Comparison of ENCODE assay signal across 8 mouse cellular contexts in the genomic region with DNA sequence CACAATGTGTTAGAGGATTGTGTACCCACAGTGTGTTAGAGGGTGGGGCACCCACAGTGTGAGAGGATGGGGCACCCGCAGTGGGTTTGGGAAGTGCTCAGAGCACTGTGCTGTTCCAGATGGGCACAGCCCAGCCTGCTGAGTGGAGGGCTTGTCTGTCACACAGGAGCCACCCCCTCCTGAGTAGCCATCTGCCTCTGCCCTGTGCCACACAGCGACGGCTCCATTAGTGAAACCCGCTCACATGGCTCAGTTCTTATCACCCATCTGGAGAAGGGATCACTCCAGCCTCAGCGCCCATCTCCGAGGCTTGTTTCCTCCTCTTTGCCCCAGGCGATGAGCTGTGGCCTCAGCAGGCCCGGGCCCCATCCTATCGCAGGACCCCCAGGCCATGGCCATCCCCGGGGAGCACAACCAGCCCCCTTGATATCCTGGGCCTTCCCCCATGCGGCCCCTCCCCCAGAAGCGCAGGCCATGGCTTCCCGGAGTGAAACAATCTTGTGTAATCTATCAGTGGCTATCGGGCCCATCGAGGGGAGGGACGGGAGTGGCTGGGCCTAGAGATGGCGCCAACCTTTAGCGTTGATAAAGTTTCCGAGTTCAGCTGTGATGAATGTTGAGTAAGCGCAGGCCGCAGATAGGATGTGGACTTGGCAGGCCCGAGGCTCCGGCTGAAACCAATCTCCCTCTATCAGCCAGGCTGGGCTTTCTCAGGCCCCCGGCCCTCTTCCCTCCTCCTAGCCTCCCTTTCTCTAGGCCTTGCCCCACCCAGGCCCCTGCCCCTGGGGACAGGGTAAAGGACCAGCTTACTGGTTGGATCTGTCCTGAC. TPM values are rescaled to one million over a fixed set of nuclear protein-coding genes. Genes with fewer than 3 reads are reported as not detected.
DNase-seq lines count a peak whose midpoint lies in the region; ATAC-seq lines count a peak whose summit lies in the region.

No protein-coding gene starts in this region.

- no peaks in the 10 kb centered on the region for H3K27me3 ChIP-seq in hindbrain, embryonic 15.5 days
- no peaks in the 10 kb centered on the region for H3K27me3 ChIP-seq in liver, embryonic 12.5 days (replicated peaks)
- no peaks in the 10 kb centered on the region for H3K27me3 ChIP-seq in stomach, embryonic 15.5 days (replicated peaks)

- H3K4me2 ChIP-seq in hindbrain, embryonic 15.5 days: no peak overlapping the region
- peak overlapping the region; percentile 97 for H3K4me2 ChIP-seq in liver, embryonic 12.5 days
- peak overlapping the region; percentile 22; the same call in 1 of the 2 replicates for H3K4me2 ChIP-seq in stomach, embryonic 15.5 days

- peaks cover 48% of the 10 kb centered on the region for H3K4me1 ChIP-seq in hindbrain, embryonic 15.5 days (replicated peaks)
- H3K4me1 ChIP-seq in liver, embryonic 12.5 days: peaks cover 100% of the 10 kb centered on the region
- H3K4me1 ChIP-seq in stomach, embryonic 15.5 days: peaks cover 81% of the 10 kb centered on the region

- WGBS in hindbrain, embryonic 15.5 days: 39% methylated on average over 24 of the region's 24 CpGs
- 7% methylated on average over 24 of the region's 24 CpGs for WGBS in liver, embryonic 12.5 days (ENCODE audit: insufficient replicate concordance)
- 24% methylated on average over 24 of the region's 24 CpGs for WGBS in stomach, embryonic 15.5 days

- H3K27ac ChIP-seq in hindbrain, embryonic 15.5 days (replicated peaks): peak overlapping the region; percentile 58; the same call in 1 of the 2 replicates
- peak overlapping the region; percentile 97 for H3K27ac ChIP-seq in liver, embryonic 12.5 days
- peak overlapping the region; percentile 80 for H3K27ac ChIP-seq in stomach, embryonic 15.5 days

- ATAC-seq in erythroid progenitor cell, adult 5-6 weeks (replicated peaks; ENCODE audit: low FRiP score, poor library complexity, severe bottlenecking): peak; percentile 20
- peak; percentile 59; the same call in 1 of the 2 replicates for ATAC-seq in hindbrain, embryonic 15.5 days (ENCODE audit: low FRiP score, low read depth)
- ATAC-seq in liver, embryonic 12.5 days: peak; percentile 22; the same call in 1 of the 2 replicates
- peak; percentile 28 for ATAC-seq in stomach, embryonic 15.5 days (ENCODE audit: insufficient read depth, low FRiP score, low read depth)

- no peaks in the 10 kb centered on the region for H3K9me3 ChIP-seq in hindbrain, embryonic 15.5 days
- no peaks in the 10 kb centered on the region for H3K9me3 ChIP-seq in liver, embryonic 12.5 days (replicated peaks)
- no peaks in the 10 kb centered on the region for H3K9me3 ChIP-seq in stomach, embryonic 15.5 days

- no peak overlapping the region for H3K9ac ChIP-seq in hindbrain, embryonic 15.5 days
- H3K9ac ChIP-seq in liver, embryonic 12.5 days: peak overlapping the region; percentile 98
- no peak overlapping the region for H3K9ac ChIP-seq in stomach, embryonic 15.5 days

- no peak overlapping the region for H3K4me3 ChIP-seq in hindbrain, embryonic 15.5 days
- peak overlapping the region; percentile 30 for H3K4me3 ChIP-seq in liver, embryonic 12.5 days
- no peak overlapping the region for H3K4me3 ChIP-seq in stomach, embryonic 15.5 days (replicated peaks)

- DNase-seq in 3T3-L1 (ENCODE audit: low read depth, low spot score) (peak; percentile 71), NIH3T3 (ENCODE audit: low read depth) (peak; percentile 84)
- DNase-seq in left cerebral cortex, adult 9 months (ENCODE audit: low spot score in 2 of 2): no peak
- no peak for DNase-seq in gastrocnemius, adult 8-10 months (ENCODE audit: low spot score in 2 of 2)

- no peaks in the 10 kb centered on the region for H3K36me3 ChIP-seq in hindbrain, embryonic 15.5 days
- H3K36me3 ChIP-seq in liver, embryonic 12.5 days: peaks cover 91% of the 10 kb centered on the region
- H3K36me3 ChIP-seq in stomach, embryonic 15.5 days: no peaks in the 10 kb centered on the region

RNA-seq across cellular contexts. Expression of a gene that starts 14.4 kb away (rescaled TPM):
- total RNA-seq in erythroid progenitor cell, adult 5-6 weeks (2015; ENCODE audit: low replicate concordance): 176 and 254 TPM in 2 replicates
- total RNA-seq in erythroid progenitor cell, adult 5-6 weeks (2017; ENCODE audit: low replicate concordance): 303 and 467 TPM in 2 replicates
- polyA plus RNA-seq in hindbrain, embryonic 15.5 days (2015; fragmentation: Nextera tagmentation; extraction: Ambion mirVana): 1.4 and 2.3 TPM in 2 replicates
- 27.6 and 28.4 TPM in 2 replicates for polyA plus RNA-seq in liver, embryonic 12.5 days (2016; fragmentation: Nextera tagmentation; extraction: Ambion mirVana)
- polyA plus RNA-seq in stomach, embryonic 15.5 days (2015; fragmentation: Nextera tagmentation; extraction: Ambion mirVana): 5.6 and 5.7 TPM in 2 replicates
- total RNA-seq in gastrocnemius, adult 8-10 months (2022): 1 to 10 TPM; 4.7 to 9.2 (median 6.3) TPM

Comparison
In these comparisons a context has a peak if more than half of its experiments do, and no peak if none do; other contexts are left out.
1. DNase-seq: peak in 3T3-L1 (single experiment) and NIH3T3 (single experiment); none in left cerebral cortex, adult 9 months (0 of 2) and gastrocnemius, adult 8-10 months (0 of 2).
2. Peak in every context shown above with its lines, with median percentiles within 50 percentile points of each other: ATAC-seq and H3K27ac ChIP-seq.